Mouse (Mus musculus) intestine, embryonic 14.5 days (tissue): Measurements from ENCODE around the gene Gm49387. TPM values are rescaled to one million over a fixed set of nuclear protein-coding genes. Genes with fewer than 3 reads are reported as not detected.

Experiments used
- ATAC-seq: fragments of 200-750 bp; cut with Nextera tagmentation; replicated peaks from 2 replicates; pipeline ENCODE4 v1.8.0; 2017; ENCODE audit warnings: low read depth, moderate number of reproducible peaks, moderate TSS enrichment, moderate library complexity; ENCODE audit not compliant: low FRiP score, low TSS enrichment
- DNase-seq: peaks from one replicate; pipeline ENCODE4 v3.0.0-alpha.2; 2018; ENCODE audit warnings: low spot score
- H3K27ac ChIP-seq: fragments of 300-500 bp; sonication (generic); 2 replicates; pipeline ENCODE4 v1.5.1; 2014; ENCODE audit warnings: low read depth, mild to moderate bottlenecking, control low read depth
- H3K27me3 ChIP-seq: fragments of 300-500 bp; sonication (generic); replicated peaks from 2 replicates; pipeline ENCODE4 v1.6.1; 2014; ENCODE audit warnings: low read length, control low read depth; ENCODE audit not compliant: control insufficient read depth, insufficient read depth
- H3K36me3 ChIP-seq: fragments of 300-500 bp; sonication (generic); 2 replicates; pipeline ENCODE4 v1.6.1; 2014; ENCODE audit warnings: low read length, control low read depth; ENCODE audit not compliant: control insufficient read depth, insufficient read depth
- H3K4me1 ChIP-seq: fragments of 300-500 bp; sonication (generic); replicated peaks from 2 replicates; pipeline ENCODE4 v1.6.1; 2014; ENCODE audit warnings: low read length, control low read depth, mixed read lengths; ENCODE audit not compliant: control insufficient read depth, insufficient read depth
- H3K4me2 ChIP-seq: fragments of 300-500 bp; sonication (generic); 2 replicates; pipeline ENCODE4 v1.6.1; 2014; ENCODE audit warnings: low read length
- H3K4me3 ChIP-seq: fragments of 300-500 bp; sonication (generic); 2 replicates; pipeline ENCODE4 v1.5.1; 2014; ENCODE audit warnings: low read depth, low read length, control low read depth, mixed read lengths
- H3K9ac ChIP-seq: fragments of 300-500 bp; sonication (generic); 2 replicates; pipeline ENCODE4 v1.6.1; 2014; ENCODE audit warnings: mild to moderate bottlenecking, low read length
- H3K9me3 ChIP-seq: fragments of 300-500 bp; sonication (generic); 2 replicates; pipeline ENCODE4 v1.6.1; 2016; ENCODE audit warnings: low read length, control low read depth; ENCODE audit not compliant: control insufficient read depth
- WGBS: fragments of 180-500 bp; shearing (Covaris S2); extraction: QIAGEN DNeasy Blood & Tissue Kit; methylation state at CpG from one replicate; pipeline ENCODE4 v1.1.7; 2014; 5-methylcytosine and 5-hydroxymethylcytosine counted together
- polyA plus RNA-seq: library from polyadenylated mRNA; unstranded; fragments of >200 nt; fragmentation: Nextera tagmentation; extraction: Ambion mirVana; gene quantifications from 2 replicates; pipeline ENCODE4 v1.2.1, GENCODE M21; 2014

Gene Gm49387
- polyA plus RNA-seq, 1 experiment from 2014 or later, result 2.3 TPM

DNA sequence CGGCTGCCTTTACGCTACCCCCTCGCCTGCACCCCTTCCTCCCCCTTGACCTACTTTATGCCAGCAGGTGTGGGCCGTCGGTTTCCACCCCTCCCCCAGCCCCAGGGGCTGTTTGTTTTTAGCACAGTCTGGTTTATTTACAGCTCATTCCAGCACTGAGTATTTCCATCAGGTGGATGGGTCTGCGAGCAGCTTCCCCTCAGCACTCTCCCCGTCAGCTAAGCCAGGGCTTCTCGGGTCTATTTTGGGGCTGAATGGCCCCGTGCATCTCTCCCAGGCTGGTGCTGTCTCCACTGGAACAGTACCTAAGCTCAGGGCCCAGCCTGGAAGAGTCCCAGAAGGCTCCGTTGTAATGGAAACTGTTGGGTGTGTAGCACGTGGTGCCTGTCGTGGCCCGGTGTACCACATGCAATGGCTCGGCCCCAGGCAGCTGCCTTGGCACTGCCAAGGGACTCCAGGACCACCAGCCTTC, 84.7 kb downstream of the Gm49387 start:
- no peak for ATAC-seq
- Histone ChIP-seq H3K9ac (no peak overlapping the region), H3K36me3 (no peaks in the 10 kb centered on the region), H3K4me1 (peaks cover 12% of the 10 kb centered on the region), H3K27ac (no peak overlapping the region), H3K27me3 (no peaks in the 10 kb centered on the region), H3K4me3 (no peak overlapping the region), H3K4me2 (no peak overlapping the region), H3K9me3 (no peaks in the 10 kb centered on the region)
- 54% methylated on average over 14 of the region's 14 CpGs for WGBS
- DNase-seq, result no peak

DNA sequence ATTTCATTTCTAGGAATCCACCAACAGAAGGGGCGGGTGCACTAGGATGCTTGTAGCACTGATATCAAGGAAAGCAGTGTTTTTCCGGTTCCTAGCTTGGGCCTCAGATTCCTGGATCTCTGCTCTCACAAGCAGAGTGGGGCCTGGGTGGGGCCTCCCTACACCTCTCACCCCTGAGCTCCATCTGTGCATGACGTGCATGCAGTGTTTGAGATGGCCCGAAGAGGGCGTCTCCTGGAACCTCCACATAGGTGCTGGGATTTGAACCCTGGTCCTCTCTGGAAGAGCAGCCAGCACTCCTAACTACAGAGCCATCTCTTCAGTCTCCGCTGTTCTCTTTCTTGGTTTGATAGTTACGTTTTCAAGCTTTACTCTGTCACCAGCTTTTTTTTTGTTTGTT, 85.7 kb downstream of the Gm49387 start:
- Histone ChIP-seq H3K27ac (no peak overlapping the region), H3K4me2 (no peak overlapping the region), H3K9me3 (no peaks in the 10 kb centered on the region), H3K4me1 (peaks cover 7% of the 10 kb centered on the region; the same call in 1 of the 2 replicates), H3K36me3 (no peaks in the 10 kb centered on the region), H3K9ac (no peak overlapping the region), H3K4me3 (no peak overlapping the region), H3K27me3 (no peaks in the 10 kb centered on the region)
- no peak for DNase-seq
- ATAC-seq, result no peak
- 89% methylated on average over 7 of the region's 7 CpGs for WGBS

DNA sequence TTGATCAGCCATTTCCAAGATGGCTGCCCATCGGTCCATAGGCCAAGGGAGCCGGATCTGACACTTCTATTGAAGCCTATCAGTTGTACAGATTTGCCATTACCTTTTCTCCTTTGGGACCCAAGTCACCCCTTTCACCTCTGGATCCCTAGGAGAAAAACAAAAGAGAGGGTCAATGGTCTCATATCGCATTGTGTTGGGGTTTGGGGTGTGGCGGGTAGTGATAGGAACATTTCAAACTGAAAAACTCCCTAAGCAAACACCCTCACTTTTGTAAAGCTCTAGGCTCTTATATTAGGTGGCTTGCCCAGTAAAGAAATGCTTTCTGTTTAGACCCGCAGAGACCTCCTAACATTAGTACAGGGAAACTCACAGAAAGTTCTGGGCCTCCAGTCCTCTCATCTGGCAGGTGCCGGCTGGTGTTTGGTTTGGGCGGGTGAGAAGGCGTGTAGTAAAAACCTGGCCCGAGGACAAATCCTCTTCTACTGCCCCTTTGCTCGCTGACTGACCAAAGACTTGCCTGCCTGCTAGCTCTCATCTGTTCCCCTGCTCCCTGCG, 96.7 kb downstream of the Gm49387 start:
- no peaks in the 10 kb centered on the region for H3K36me3 ChIP-seq
- H3K9me3 ChIP-seq, result no peaks in the 10 kb centered on the region
- no peaks in the 10 kb centered on the region for H3K27me3 ChIP-seq
- DNase-seq, result no peak
- 65% methylated on average over 11 of the region's 11 CpGs for WGBS
- H3K27ac ChIP-seq, result no peak overlapping the region
- H3K4me2 ChIP-seq, result no peak overlapping the region
- ATAC-seq, result no peak
- no peaks in the 10 kb centered on the region for H3K4me1 ChIP-seq
- H3K4me3 ChIP-seq, result no peak overlapping the region
- H3K9ac ChIP-seq, result no peak overlapping the region

DNA sequence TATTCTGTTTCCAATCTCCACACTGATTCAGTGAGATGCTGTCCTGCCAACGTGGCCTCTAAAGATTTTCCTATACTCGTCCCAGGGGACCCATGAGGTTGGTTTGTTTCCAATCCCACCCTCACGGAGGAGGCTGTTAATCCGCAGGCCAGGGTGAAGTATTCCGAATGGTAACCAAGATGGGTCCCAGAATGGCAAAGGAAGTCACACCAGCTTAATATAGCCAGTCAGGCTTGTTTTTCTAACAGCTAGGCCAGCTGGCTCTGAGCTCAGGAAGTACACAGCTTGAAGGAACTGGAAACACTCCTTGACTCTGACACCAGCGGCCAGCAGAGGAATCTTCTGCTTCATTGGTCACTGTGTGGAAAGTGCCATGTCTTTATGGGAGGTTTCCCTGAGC, 103.4 kb downstream of the Gm49387 start:
- Histone ChIP-seq H3K9me3 (no peaks in the 10 kb centered on the region), H3K4me2 (no peak overlapping the region), H3K4me3 (no peak overlapping the region), H3K36me3 (no peaks in the 10 kb centered on the region), H3K27me3 (no peaks in the 10 kb centered on the region), H3K4me1 (no peaks in the 10 kb centered on the region), H3K9ac (no peak overlapping the region), H3K27ac (no peak overlapping the region)
- ATAC-seq (no peak), DNase-seq (no peak)
- WGBS, result 69% methylated on average over 6 of the region's 6 CpGs

DNA sequence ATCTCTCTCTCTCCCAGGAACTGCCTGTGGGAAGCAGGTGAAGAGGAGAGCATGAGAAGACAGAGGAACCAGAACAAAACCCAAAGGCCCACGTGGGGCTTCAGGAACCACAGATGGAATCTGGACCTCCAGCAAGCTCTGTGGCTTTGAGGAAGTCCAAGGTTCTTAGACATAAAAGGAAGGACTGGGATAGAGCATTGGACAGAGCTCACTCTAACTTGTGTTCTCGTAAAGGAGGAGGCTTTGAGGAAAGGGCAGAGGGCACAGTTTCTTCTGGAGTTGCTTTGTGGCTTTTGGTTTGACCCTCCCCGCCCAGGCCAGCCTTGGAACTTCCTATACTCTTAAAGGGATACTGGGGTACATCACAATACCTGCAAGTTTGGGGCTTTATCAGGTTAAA, 108.0 kb downstream of the Gm49387 start:
- ATAC-seq (no peak), DNase-seq (no peak)
- Histone ChIP-seq H3K4me1 (no peaks in the 10 kb centered on the region), H3K4me2 (no peak overlapping the region), H3K36me3 (no peaks in the 10 kb centered on the region), H3K9ac (no peak overlapping the region), H3K9me3 (no peaks in the 10 kb centered on the region), H3K27me3 (no peaks in the 10 kb centered on the region), H3K27ac (no peak overlapping the region), H3K4me3 (no peak overlapping the region)
- 69% methylated on average over 3 of the region's 3 CpGs for WGBS

DNA sequence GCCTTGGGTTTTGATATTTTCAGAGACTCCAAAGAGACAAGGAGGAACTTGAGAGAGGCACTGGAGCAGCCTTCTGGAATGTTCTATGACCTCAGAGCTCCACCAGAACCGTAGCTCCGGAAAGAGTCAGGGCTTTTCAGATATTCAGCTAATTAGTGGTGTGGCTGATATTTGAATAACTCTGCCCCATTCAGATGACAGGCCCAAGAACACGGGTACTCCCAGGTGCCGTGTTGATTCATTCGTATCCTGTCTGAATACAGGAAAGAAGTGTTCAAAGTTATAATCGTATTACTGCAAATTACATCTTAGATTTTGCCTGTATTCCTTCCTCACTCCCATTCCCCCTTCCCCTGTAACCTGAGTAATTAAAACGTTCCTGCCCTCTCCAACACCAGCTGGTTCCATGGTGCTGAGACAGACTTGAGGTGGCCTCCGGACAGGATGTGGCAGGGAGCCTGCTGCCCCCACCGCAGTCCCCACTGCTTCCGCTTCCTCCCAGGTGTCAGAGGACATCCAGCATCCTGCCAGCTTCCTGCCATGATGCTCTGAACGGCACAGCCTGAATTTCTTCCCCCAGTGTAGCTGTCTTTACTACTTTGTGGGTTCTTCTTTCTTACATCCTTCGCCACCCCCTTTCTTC, 109.1 kb downstream of the Gm49387 start:
- Histone ChIP-seq H3K4me2 (no peak overlapping the region), H3K9me3 (no peaks in the 10 kb centered on the region), H3K4me1 (no peaks in the 10 kb centered on the region), H3K36me3 (no peaks in the 10 kb centered on the region), H3K9ac (no peak overlapping the region), H3K4me3 (no peak overlapping the region), H3K27ac (no peak overlapping the region), H3K27me3 (no peaks in the 10 kb centered on the region)
- DNase-seq (no peak), ATAC-seq (no peak)
- 65% methylated on average over 12 of the region's 12 CpGs for WGBS

DNA sequence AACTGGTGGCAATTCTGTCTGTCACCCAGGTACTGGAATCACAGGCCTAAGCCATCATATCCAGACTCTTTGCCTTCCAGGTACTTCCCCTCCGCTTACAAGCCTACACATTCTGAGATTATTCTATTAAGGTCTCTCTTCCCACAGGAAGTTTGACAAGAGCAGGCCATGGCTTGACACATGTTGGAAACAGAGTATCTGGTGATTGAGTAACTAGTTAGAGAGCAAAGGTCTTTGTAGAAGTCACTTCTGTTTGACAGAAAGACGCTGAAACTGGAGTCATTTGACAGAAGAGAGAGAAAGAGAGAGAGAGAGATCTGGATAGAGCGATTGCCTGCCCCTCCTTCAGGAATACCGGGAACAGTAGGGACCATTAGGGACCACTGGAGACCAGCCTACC, 109.8 kb downstream of the Gm49387 start:
- H3K27me3 ChIP-seq, result no peaks in the 10 kb centered on the region
- ATAC-seq (no peak), DNase-seq (no peak)
- no peak overlapping the region for H3K27ac ChIP-seq
- no peaks in the 10 kb centered on the region for H3K9me3 ChIP-seq
- WGBS, result 76% methylated on average over 4 of the region's 4 CpGs
- no peaks in the 10 kb centered on the region for H3K4me1 ChIP-seq
- H3K4me3 ChIP-seq, result no peak overlapping the region
- H3K36me3 ChIP-seq, result no peaks in the 10 kb centered on the region
- no peak overlapping the region for H3K4me2 ChIP-seq
- H3K9ac ChIP-seq, result no peak overlapping the region

DNA sequence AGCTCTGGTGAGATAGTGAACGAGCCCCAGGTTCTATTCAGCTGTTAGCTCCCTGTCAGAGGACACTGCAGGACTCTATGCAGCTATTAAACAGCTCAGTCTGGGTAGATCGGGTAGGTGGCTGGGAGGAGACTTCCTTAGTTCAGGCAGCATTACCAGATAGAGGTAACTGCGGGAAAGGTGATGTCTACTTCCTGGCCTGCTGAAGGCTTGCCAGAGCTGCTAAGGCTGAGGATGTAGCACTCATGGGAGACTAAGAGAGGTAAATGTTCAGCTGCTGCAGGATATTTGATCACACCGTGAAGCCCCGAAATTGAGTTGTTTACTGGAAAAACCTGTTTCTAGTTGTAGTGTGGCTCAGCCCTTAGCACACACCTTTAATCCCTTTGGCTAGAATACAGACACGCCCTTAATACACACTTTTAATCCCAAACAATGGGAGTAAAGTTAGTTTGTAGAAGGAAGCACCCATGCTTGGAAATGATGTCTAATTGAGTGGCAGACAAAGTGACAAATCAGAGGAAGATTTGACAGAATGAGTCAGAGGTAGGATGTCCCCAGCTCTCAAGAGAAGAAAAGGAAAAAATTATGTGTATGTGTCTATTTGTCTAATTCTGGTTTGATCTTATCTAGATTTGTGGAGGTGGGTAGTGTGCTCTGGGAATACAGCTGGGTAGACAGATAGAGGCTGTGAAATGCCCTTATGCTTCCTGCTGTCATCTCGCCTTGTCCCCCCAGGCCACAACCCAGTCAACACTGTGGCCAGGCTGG, 115.5 kb downstream of the Gm49387 start:
- DNase-seq (no peak), ATAC-seq (no peak)
- 80% methylated on average over 7 of the region's 7 CpGs for WGBS
- Histone ChIP-seq H3K4me1 (no peaks in the 10 kb centered on the region), H3K4me3 (no peak overlapping the region), H3K9me3 (no peaks in the 10 kb centered on the region), H3K27me3 (no peaks in the 10 kb centered on the region), H3K9ac (no peak overlapping the region), H3K4me2 (no peak overlapping the region), H3K36me3 (no peaks in the 10 kb centered on the region), H3K27ac (no peak overlapping the region)
